Mouse (Mus musculus): Measurements from ENCODE around the gene Aunip.

- TF ChIP-seq CTCF (IDR thresholded peaks at IDR 0.05), result no peak
- no peak for TF ChIP-seq EP300 (IDR thresholded peaks at IDR 0.05)
Measured at GRCm38 (mm10) chr4:134538997-134539580, 28.3 kb downstream of the Aunip start.

All from lung, postnatal 0 days (tissue).